Mouse (Mus musculus) G1E (cell line): ENCODE measurements around the gene Pgd.

Experiments
- CTCF ChIP-seq: IDR thresholded peaks from 2 replicates; pipeline ENCODE4 v1.5.1; 2012; ENCODE audit warnings: low read depth, low read length, inconsistent platforms, mixed read lengths
- GATA1 ChIP-seq: IDR thresholded peaks from 2 replicates; pipeline ENCODE4 v1.6.1; 2012; ENCODE audit warnings: borderline replicate concordance, low read length, inconsistent platforms, mixed read lengths
- POLR2AphosphoS5 ChIP-seq: IDR thresholded peaks from 2 replicates; pipeline ENCODE4 v1.6.1; 2012; ENCODE audit warnings: low read depth, low read length, inconsistent platforms; ENCODE audit not compliant: insufficient replicate concordance
- TAL1 ChIP-seq: conservative IDR thresholded peaks from 2 replicates; pipeline ENCODE4 v1.6.1; 2012; ENCODE audit warnings: low read depth, low read length, inconsistent platforms, mixed read lengths

DNA sequence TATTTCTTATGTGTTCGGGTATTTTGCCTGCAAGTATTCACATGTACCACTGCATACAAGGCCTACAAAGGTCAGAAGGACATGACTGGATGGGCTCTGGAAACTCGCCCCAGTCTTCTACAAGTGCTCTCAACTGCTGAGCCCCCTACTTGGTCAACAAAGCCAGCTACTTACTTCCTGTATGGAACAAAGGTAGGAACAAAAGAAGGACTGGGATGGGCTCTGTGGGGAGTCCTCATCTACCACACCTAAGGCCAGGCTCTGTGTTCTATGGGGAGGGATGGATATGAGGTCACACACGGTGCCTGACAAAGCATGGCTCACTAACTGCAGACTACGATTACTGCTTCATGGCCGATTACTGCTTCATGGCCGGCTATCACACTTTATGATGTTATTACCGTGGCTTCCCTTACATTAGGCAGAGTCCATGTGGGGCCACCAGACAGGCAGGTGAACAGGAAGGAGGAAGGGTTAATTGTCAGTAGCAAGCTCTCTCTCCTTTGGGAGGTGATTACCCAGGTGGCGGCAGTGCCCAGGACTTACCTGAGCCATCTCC, 9.1 kb downstream of the Pgd start:
- TF ChIP-seq CTCF, result no peak
- no peak for TF ChIP-seq TAL1
- TF ChIP-seq POLR2AphosphoS5, result no peak
- TF ChIP-seq GATA1, result no peak
